Mouse (Mus musculus): ENCODE measurements at regions not wholly inside any gene's neighbourhood (a gene's known extent, or its start where the extent isn't known, plus 50 kb on each side); places are given as distances from the start of the nearest gene placed in this dataset.

DNA sequence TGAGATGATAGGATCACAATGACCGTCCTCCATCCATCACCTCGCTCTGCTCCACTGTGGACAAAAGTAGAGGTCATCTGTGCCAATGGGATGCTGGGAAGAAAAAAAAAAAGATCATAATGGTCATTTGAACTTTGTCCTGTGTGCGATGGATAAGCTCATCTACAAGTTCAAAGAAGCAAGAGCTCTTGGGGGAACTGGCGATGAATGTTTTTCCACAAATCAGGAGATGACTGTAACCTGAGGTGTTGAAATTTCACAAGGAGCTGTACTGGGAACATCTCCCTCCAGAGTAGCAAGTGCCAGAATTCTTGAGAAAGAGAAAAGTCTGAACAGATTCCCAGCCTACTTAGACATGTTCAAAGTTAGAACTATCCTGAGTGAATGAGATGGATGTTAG lies 287.0 kb downstream of the Tns3 start:
- 89% methylated on average over 4 of the region's 4 CpGs for WGBS
- H3K4me2 ChIP-seq (ENCODE audit: low read depth, low read length, poor library complexity, severe bottlenecking): no peak overlapping the region
- no peaks in the 10 kb centered on the region for H3K27me3 ChIP-seq (ENCODE audit: insufficient read depth, low read length)
- H3K4me1 ChIP-seq (ENCODE audit: insufficient read depth, low read length): no peaks in the 10 kb centered on the region
- no peak for ATAC-seq (ENCODE audit: low FRiP score)
- no peak overlapping the region for H3K4me3 ChIP-seq (ENCODE audit: low read depth, low read length)
- H3K27ac ChIP-seq (ENCODE audit: low read depth, low read length): no peak overlapping the region
- H3K9ac ChIP-seq (replicated peaks; ENCODE audit: low read length, poor library complexity, severe bottlenecking): no peak overlapping the region
- no peak for DNase-seq (ENCODE audit: low spot score)
- no peaks in the 10 kb centered on the region for H3K36me3 ChIP-seq (ENCODE audit: insufficient read depth, low read length)
- H3K9me3 ChIP-seq (ENCODE audit: low read length): no peaks in the 10 kb centered on the region
- no peak for TF ChIP-seq CTCF (IDR thresholded peaks at IDR 0.05)

DNA sequence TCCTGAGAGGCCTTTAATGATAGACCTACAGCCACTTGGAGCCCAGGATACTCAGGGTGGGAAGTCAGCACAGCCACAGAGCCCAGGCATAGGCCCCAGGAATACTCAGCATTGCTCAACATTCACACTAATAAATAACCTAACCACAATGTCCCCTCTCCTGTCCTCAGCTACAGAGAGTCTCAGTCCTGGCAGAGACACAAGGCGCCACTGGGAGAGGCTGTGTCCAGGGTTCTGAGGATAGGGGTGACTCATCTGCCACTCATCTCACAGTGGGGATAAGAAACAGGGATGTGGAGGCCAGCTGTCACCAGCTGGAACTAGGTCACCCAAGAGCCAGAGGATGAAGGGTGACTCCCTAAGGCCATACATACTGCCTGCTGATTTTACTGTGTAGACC lies 298.8 kb downstream of the Tns3 start:
- no peak overlapping the region for H3K27ac ChIP-seq (ENCODE audit: low read depth, low read length)
- H3K4me2 ChIP-seq (ENCODE audit: low read depth, low read length, poor library complexity, severe bottlenecking): no peak overlapping the region
- H3K27me3 ChIP-seq (ENCODE audit: insufficient read depth, low read length): no peaks in the 10 kb centered on the region
- no peak overlapping the region for H3K9ac ChIP-seq (replicated peaks; ENCODE audit: low read length, poor library complexity, severe bottlenecking)
- ATAC-seq (ENCODE audit: low FRiP score) (no peak), DNase-seq (ENCODE audit: low spot score) (no peak)
- H3K9me3 ChIP-seq (ENCODE audit: low read length): no peaks in the 10 kb centered on the region
- H3K4me3 ChIP-seq (ENCODE audit: low read depth, low read length): no peak overlapping the region
- no peak for TF ChIP-seq CTCF (IDR thresholded peaks at IDR 0.05)
- H3K36me3 ChIP-seq (ENCODE audit: insufficient read depth, low read length): no peaks in the 10 kb centered on the region
- WGBS: 95% methylated on average over 1 of the region's 1 CpGs
- no peaks in the 10 kb centered on the region for H3K4me1 ChIP-seq (ENCODE audit: insufficient read depth, low read length)

DNA sequence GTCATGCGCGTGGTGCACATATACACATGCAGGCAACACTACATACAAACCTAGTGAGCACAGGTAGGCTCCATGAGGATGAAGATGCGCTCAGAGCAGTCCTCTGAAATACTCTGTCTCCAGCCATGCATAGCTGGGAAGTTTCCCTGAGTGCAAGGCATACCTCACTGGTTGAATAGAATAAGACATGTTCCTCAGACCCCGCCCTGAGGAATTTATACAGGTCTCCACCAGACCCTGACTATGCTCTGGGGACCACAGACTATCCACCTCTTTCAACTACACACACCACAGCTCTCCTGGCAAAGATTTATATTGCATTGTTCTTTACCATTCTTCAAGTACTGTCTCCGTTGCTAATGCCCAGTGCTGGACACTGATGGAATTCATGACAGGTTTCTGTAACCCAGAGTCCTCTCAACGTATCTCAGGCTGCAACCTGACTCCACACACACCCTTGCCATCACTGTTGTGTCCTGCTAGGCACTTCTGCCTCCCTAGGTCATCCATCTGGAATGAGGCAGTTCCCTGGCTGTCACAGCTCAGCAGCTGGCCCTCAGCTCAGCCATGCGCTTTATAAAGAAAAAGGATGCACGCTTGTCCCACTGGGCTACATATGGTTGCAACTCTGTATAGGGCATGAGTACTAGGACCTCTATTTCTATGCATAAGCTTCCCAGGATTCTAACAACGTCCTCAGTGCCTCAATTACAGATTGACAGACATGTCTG lies 299.5 kb downstream of the Tns3 start:
- no peaks in the 10 kb centered on the region for H3K36me3 ChIP-seq (ENCODE audit: insufficient read depth, low read length)
- H3K4me1 ChIP-seq (ENCODE audit: insufficient read depth, low read length): no peaks in the 10 kb centered on the region
- no peak overlapping the region for H3K4me3 ChIP-seq (ENCODE audit: low read depth, low read length)
- DNase-seq (ENCODE audit: low spot score) (no peak), ATAC-seq (ENCODE audit: low FRiP score) (no peak)
- H3K9me3 ChIP-seq (ENCODE audit: low read length): no peaks in the 10 kb centered on the region
- H3K27ac ChIP-seq (ENCODE audit: low read depth, low read length): no peak overlapping the region
- WGBS: 77% methylated on average over 9 of the region's 9 CpGs
- no peak overlapping the region for H3K4me2 ChIP-seq (ENCODE audit: low read depth, low read length, poor library complexity, severe bottlenecking)
- no peaks in the 10 kb centered on the region for H3K27me3 ChIP-seq (ENCODE audit: insufficient read depth, low read length)
- no peak for TF ChIP-seq CTCF (IDR thresholded peaks at IDR 0.05)
- H3K9ac ChIP-seq (replicated peaks; ENCODE audit: low read length, poor library complexity, severe bottlenecking): no peak overlapping the region

DNA sequence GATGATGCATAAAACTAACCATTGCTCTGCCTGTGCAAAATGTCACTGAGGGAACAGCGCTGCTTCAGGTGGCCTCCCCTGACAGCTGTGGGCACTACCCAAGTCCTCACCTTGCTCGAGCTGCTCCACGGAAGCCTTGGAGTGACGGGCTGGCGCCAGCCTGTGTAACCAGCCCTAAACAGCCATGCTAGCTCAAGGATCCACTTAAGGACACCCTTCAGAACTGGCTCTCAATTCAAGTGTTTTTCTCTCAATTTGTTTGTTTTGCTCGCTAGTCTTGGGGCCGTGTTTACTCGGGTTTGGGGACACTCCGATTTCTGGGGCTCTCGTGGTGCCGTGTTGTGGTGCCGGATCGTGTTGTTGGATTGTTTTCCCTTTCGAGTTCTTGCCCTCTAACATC lies 319.4 kb downstream of the Tns3 start:
- 85% methylated on average over 14 of the region's 14 CpGs for WGBS
- Histone ChIP-seq H3K27ac (ENCODE audit: low read depth, low read length) (no peak overlapping the region), H3K4me1 (ENCODE audit: insufficient read depth, low read length) (no peaks in the 10 kb centered on the region), H3K4me2 (ENCODE audit: low read depth, low read length, poor library complexity, severe bottlenecking) (no peak overlapping the region), H3K9me3 (ENCODE audit: low read length) (no peaks in the 10 kb centered on the region), H3K27me3 (ENCODE audit: insufficient read depth, low read length) (no peaks in the 10 kb centered on the region), H3K9ac (replicated peaks; ENCODE audit: low read length, poor library complexity, severe bottlenecking) (no peak overlapping the region), H3K4me3 (ENCODE audit: low read depth, low read length) (no peak overlapping the region), H3K36me3 (ENCODE audit: insufficient read depth, low read length) (no peaks in the 10 kb centered on the region)
- no peak for ATAC-seq (ENCODE audit: low FRiP score)
- TF ChIP-seq CTCF (IDR thresholded peaks at IDR 0.05): no peak
- DNase-seq (ENCODE audit: low spot score): no peak

DNA sequence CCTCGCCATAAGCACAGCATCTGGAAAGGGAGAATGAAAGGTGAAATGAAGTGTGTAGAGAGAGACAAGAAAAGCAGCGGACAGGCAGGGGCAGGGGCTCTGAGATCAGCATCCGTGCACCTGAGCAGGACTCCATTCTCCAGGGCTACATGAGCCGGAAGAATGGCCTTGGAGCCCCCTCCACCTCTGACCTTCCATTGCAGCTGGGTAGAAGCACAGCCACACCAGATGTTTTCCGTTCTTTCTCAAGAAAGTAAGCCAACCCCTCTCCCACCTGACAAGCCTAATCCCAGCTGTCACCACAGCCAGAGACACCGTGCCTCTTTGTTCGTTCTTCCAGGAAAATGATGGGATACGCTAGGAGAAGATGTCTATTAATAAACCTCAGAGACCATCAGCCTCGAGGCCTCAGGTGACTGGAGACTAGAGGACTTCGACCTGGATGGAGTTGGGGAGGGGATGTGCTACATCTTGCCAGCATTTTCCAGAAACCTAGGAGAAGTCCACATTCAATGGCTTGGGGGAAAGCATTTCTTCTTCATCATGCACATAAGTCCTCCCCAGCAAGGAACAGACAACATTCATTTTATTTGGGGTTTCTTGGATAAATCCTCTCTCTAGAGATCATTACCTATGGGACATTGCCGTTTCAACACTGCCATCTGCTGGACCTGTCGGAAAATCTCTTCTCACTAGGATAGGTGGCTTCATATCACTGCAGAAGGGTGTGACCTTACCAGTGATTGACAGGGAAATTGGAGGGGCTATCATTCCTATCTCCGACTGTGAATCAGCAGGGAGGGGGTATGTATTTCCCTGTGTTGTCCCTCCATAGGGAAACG lies 361.8 kb downstream of the Tns3 start:
- WGBS: 55% methylated on average over 14 of the region's 14 CpGs
- ATAC-seq (ENCODE audit: low FRiP score) (peak; percentile 81), DNase-seq (ENCODE audit: low spot score) (peak; percentile 77)
- Histone ChIP-seq H3K36me3 (ENCODE audit: insufficient read depth, low read length) (no peaks in the 10 kb centered on the region), H3K9me3 (ENCODE audit: low read length) (no peaks in the 10 kb centered on the region), H3K9ac (replicated peaks; ENCODE audit: low read length, poor library complexity, severe bottlenecking) (no peak overlapping the region), H3K4me1 (ENCODE audit: insufficient read depth, low read length) (no peaks in the 10 kb centered on the region), H3K4me3 (ENCODE audit: low read depth, low read length) (no peak overlapping the region), H3K27me3 (ENCODE audit: insufficient read depth, low read length) (no peaks in the 10 kb centered on the region), H3K4me2 (ENCODE audit: low read depth, low read length, poor library complexity, severe bottlenecking) (no peak overlapping the region), H3K27ac (ENCODE audit: low read depth, low read length) (no peak overlapping the region)
- TF ChIP-seq CTCF (IDR thresholded peaks at IDR 0.05): peak; percentile 86

DNA sequence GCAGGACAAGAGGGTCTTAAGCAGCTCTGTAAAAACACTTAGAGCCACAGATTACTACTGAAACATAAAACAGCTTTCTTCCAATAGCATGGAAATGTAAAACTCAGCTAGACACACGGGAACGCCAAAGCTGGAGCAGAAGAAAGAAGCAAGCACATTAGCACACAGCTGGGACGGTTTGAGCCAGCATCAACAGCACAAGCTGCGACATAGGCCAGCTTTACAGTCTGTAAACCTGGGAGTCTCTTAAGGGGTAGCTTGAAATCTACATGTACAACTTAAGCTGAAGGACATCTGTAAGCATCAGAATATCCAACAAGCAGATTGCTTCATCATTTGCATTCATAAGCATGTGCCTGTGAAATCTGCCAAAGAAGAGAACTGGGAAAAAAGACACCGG lies 366.9 kb downstream of the Tns3 start:
- no peaks in the 10 kb centered on the region for H3K27me3 ChIP-seq (ENCODE audit: insufficient read depth, low read length)
- H3K9me3 ChIP-seq (ENCODE audit: low read length): no peaks in the 10 kb centered on the region
- H3K36me3 ChIP-seq (ENCODE audit: insufficient read depth, low read length): no peaks in the 10 kb centered on the region
- no peak for TF ChIP-seq CTCF (IDR thresholded peaks at IDR 0.05)
- no peak overlapping the region for H3K9ac ChIP-seq (replicated peaks; ENCODE audit: low read length, poor library complexity, severe bottlenecking)
- no peak overlapping the region for H3K4me2 ChIP-seq (ENCODE audit: low read depth, low read length, poor library complexity, severe bottlenecking)
- ATAC-seq (ENCODE audit: low FRiP score): no peak
- WGBS: 60% methylated on average over 5 of the region's 5 CpGs
- H3K4me3 ChIP-seq (ENCODE audit: low read depth, low read length): no peak overlapping the region
- H3K4me1 ChIP-seq (ENCODE audit: insufficient read depth, low read length): no peaks in the 10 kb centered on the region
- DNase-seq (ENCODE audit: low spot score): no peak
- no peak overlapping the region for H3K27ac ChIP-seq (ENCODE audit: low read depth, low read length)
